Mouse (Mus musculus) forelimb bud, embryonic 11.5 days (tissue): ENCODE data around the gene Dand5.

ENCODE experiments used
- DNase-seq: peaks from one replicate; pipeline ENCODE4 v3.0.0-alpha.2; 2012; ENCODE audit warnings: low read depth, low spot score

Dand5 gene

GRCm38 (mm10) chr8:84799999-84800831, 22.4 kb downstream of the Dand5 start, which contains the start of gene Nfix:
TSS of gene Nfix (minus strand) at chr8:84800344.
- DNase-seq, result no peak

- no peak for DNase-seq
Observed at GRCm38 (mm10) chr8:84799136-84799931, 23.3 kb downstream of the Dand5 start.

GRCm38 (mm10) chr8:84798446-84799135, 24.0 kb downstream of the Dand5 start:
- no peak for DNase-seq

- DNase-seq, result no peak
Observed at GRCm38 (mm10) chr8:84797971-84798370, 24.7 kb downstream of the Dand5 start.

GRCm38 (mm10) chr8:84797256-84797797, 25.3 kb downstream of the Dand5 start:
- DNase-seq, result no peak

DNA sequence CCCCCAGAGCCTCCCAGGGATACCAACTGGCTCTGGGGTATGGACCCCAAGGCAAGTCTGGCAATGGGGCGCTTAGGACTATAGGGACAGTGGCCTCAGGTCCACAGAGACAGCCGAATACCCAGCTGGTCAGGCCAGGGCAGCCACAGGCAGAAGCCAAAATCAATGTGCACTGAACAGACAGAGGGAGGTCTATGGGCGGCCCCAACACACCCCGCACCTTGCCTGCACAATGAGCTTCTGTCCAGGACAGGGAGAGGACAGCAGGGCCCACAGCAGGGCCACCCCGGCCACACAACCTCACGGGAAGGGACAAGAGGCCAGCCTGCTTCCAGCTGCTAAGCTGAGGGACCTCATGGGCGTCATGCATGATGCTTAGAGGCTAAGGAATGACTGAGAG, 28.1 kb downstream of the Dand5 start:
- no peak for DNase-seq

DNA sequence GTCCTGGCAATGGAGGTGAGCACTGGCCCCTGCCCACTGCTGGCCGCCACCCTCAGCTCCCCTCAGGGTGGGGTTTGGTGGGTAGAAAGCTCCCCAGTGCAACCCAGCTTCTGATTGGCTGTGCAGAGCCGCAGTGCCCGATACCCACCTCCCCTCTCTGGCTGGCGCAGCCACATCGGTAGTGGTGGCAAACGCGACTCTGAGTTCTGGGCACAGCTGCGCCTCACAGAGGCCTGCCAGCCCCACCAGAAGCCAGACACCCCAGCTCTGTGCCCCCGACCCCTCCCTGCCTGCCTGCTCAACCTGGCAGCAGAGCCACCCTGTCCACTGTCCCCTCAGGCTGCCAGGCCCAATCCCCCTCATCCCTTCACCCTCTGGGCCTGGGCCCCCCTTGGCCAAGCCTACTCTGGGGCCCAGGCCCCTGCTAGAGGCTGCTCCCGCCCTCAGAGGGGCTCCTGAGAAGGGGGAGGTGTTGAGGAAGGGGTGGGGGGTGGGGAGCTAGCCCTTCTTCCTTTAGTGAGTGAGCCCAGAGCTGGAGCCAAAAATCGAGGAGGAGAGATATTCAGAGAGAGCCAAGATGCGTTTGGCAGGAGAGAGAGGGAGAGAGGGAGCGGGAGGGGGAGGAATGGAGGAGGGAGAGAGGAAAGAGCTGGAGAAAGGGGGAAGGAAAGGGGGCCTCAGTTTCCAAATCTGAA, 28.7 kb downstream of the Dand5 start:
- no peak for DNase-seq

- no peak for DNase-seq
Observed at GRCm38 (mm10) chr8:84793134-84793533, 29.5 kb downstream of the Dand5 start.

GRCm38 (mm10) chr8:84792429-84792947, 30.1 kb downstream of the Dand5 start:
- DNase-seq, result no peak

- DNase-seq, result no peak
Observed at GRCm38 (mm10) chr8:84790537-84790936, 32.1 kb downstream of the Dand5 start.

- no peak for DNase-seq
Observed at GRCm38 (mm10) chr8:84789855-84790486, 32.7 kb downstream of the Dand5 start.

- DNase-seq, result no peak
Observed at GRCm38 (mm10) chr8:84789345-84789744, 33.3 kb downstream of the Dand5 start.

- no peak for DNase-seq
Observed at GRCm38 (mm10) chr8:84788896-84789295, 33.7 kb downstream of the Dand5 start.

DNA sequence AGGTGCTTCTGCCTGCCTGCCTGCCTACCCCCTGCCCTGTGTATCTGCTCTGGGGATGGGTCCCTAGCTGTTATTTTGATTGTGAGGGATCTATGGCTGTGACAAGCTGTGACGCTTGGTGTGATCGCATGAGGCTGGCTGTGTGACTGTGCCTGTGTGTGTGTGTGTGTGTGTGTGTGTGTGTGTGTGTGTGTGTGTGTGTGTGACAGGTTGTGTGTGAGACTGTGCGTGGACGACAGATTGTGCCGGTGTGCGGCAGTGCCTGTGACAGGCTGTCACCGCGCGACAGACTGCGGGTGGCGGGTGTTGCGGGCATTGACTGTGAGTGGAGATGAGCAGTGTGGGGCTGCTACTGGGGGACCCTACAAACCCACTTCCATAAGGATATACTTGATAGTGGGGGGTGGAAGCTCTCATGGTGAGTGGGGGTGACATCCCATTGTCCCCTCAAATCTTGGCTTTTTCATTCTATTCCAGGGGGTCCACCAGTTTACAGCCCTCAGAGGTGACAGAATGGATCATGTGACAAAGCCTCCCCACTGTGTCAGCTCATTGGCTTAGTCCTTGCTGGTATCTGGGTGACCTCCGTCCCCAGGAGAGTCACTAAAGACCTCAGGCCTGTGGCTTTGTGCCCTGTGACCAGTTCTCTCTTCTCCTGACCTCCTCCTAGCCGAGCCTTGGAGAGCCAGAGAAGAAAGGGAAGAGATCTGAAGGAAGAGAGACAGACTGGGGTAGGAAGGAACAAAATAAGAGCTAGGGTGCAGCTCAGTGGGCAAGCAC, 34.9 kb downstream of the Dand5 start:
- DNase-seq, result no peak

DNA sequence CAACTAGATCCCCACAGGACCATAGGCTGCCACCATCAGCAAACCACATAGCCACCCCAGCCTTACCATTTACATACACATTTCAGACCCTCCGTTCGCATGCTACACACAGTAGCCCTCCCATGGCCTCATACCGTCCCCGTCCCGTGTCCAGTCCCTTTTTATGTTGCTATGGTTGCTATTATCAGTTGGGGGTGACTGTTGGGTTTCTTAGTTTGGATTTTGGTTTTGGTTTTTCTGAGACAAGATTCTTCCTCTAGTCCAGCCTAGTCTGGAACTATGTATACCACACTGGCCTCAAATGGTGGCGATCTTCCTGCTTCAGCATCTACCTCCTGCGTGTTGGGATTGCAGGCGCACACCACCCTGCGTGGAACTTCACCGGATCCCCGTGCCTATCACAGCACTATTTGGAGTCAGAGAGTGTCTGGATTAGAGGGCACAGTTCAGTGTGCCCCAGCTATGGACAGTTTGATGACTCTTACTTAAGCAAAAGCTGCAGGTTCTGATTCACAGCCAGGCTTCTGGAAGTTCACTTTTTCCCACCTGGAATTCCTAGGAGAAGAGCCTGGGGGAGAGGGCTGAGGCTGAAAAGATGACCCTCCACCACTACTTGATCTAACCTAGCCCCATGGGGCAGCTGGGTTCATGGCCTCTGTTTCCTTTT, 35.7 kb downstream of the Dand5 start:
- no peak for DNase-seq

- no peak for DNase-seq
Observed at GRCm38 (mm10) chr8:84785756-84786677, 36.6 kb downstream of the Dand5 start.

DNA sequence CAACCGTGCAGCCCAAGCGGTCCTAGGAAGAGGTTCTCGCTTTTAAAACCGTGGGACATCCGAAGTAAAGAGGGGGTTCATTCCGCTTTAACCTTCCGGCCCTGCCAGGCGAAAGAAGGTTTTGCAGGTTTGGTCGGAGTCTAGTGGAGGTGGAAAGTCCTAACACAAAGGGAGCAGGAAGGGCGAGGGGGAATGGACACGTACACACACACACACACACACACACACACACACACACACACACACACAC, 37.2 kb downstream of the Dand5 start:
- DNase-seq, result no peak
